Mouse (Mus musculus) G1E (cell line): ENCODE data around the gene Cacng5. TPM values are rescaled to one million over a fixed set of nuclear protein-coding genes. Genes with fewer than 3 reads are reported as not detected.

Experiments
- ATAC-seq: 2 replicates; pipeline ENCODE4 v1.8.0; 2016; ENCODE audit warnings: mild to moderate bottlenecking; ENCODE audit not compliant: insufficient number of reproducible peaks, poor library complexity, low FRiP score, severe bottlenecking; ENCODE audit errors: extremely low read depth
- DNase-seq: peaks from one replicate; pipeline ENCODE4 v3.0.0; 2012; ENCODE audit warnings: low spot score
- H3K27me3 ChIP-seq: 2 replicates; pipeline ENCODE4 v1.6.1; 2012; ENCODE audit warnings: mild to moderate bottlenecking, low read length, inconsistent platforms; ENCODE audit not compliant: insufficient read depth
- H3K36me3 ChIP-seq: replicated peaks from 2 replicates; pipeline ENCODE3; 2012; ENCODE audit warnings: mild to moderate bottlenecking, inconsistent platforms
- H3K4me1 ChIP-seq: 2 replicates; pipeline ENCODE4 v1.6.1; 2012; ENCODE audit warnings: low read depth, low read length, inconsistent platforms, mixed read lengths; ENCODE audit not compliant: insufficient read depth
- H3K4me3 ChIP-seq: 2 replicates; pipeline ENCODE4 v1.5.1; 2012; ENCODE audit warnings: low read depth, mild to moderate bottlenecking, inconsistent platforms, low read length, moderate library complexity, mixed read lengths
- H3K9me3 ChIP-seq: replicated peaks from 2 replicates; pipeline ENCODE4 v1.6.1; 2012; ENCODE audit warnings: inconsistent platforms
- CTCF ChIP-seq: IDR thresholded peaks from 2 replicates; pipeline ENCODE4 v1.5.1; 2012; ENCODE audit warnings: low read depth, low read length, inconsistent platforms, mixed read lengths
- GATA1 ChIP-seq: IDR thresholded peaks from 2 replicates; pipeline ENCODE4 v1.6.1; 2012; ENCODE audit warnings: borderline replicate concordance, low read length, inconsistent platforms, mixed read lengths
- GATA2 ChIP-seq: IDR thresholded peaks from 2 replicates; pipeline ENCODE4 v1.6.1; 2012; ENCODE audit warnings: low read depth, low read length, inconsistent platforms, borderline replicate concordance
- POLR2AphosphoS5 ChIP-seq: IDR thresholded peaks from 2 replicates; pipeline ENCODE4 v1.6.1; 2012; ENCODE audit warnings: low read depth, low read length, inconsistent platforms; ENCODE audit not compliant: insufficient replicate concordance
- TAL1 ChIP-seq: conservative IDR thresholded peaks from 2 replicates; pipeline ENCODE4 v1.6.1; 2012; ENCODE audit warnings: low read depth, low read length, inconsistent platforms, mixed read lengths
- polyA plus RNA-seq: library from polyadenylated mRNA; stranded (reverse); fragments of >175 nt; gene quantifications from 2 replicates; pipeline ENCODE4 v1.2.3, GENCODE M21; 2012
- total RNA-seq, 2 experiments: library from RNA; stranded (forward) in 1 of 2; stranded (reverse) in 1 of 2; fragments of 200-1000 nt in 1 of 2; fragments of >200 nt in 1 of 2; fragmentation: Nextera tagmentation in 1 of 2; gene quantifications; 2 replicates each; pipeline ENCODE4 v1.2.3; 2014 to 2017

The Cacng5 gene
- total and polyA plus RNA-seq, 3 experiments, result not detected

DNA sequence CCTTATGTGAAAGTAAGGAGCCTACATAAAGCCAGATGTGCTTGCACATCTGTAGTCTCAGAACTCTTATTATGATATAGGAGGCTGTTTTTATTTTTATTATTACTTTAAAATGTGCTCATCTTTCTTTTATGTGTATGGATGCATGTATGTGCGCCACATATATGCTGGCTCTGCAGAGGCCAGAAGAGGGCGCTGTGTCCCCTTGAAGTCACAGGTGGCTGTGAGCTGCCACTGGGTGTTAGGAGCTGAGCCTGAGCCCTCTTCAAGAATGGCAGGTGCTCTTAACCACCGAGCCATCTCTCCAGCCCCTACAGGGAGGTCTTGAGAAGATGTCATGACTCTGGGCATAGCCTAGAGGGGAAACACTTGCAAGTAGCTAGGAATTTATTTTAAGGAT lies 23.5 kb downstream of the Cacng5 start:
- Histone ChIP-seq H3K27me3 (no peaks in the 10 kb centered on the region), H3K4me1 (no peaks in the 10 kb centered on the region), H3K9me3 (peaks cover 16% of the 10 kb centered on the region), H3K36me3 (no peaks in the 10 kb centered on the region), H3K4me3 (no peak overlapping the region)
- ATAC-seq (no peak), DNase-seq (no peak)
- TF ChIP-seq POLR2AphosphoS5 (no peak), CTCF (no peak), GATA1 (no peak), TAL1 (no peak), GATA2 (no peak)

DNA sequence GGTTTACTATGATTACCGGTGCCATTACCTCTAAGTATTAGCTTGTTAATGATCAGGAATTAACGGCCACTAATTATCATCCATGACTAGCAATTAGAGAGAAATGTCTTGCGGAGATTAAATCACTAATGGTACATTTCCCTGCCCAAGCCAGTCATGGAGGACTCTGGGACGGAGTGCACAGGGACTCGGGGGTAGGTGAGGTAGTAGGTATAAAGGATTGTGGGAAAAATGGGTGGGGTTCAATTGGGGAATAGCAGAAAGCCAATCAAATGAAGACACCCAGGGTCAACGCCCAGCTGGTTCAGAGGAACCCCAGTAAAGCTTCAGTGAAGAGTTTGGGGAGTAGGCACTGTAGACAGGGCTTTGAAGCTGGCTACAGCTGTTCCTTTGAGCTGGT lies 27.5 kb downstream of the Cacng5 start:
- Histone ChIP-seq H3K4me1 (no peaks in the 10 kb centered on the region), H3K36me3 (no peaks in the 10 kb centered on the region), H3K4me3 (no peak overlapping the region), H3K9me3 (peaks cover 19% of the 10 kb centered on the region), H3K27me3 (no peaks in the 10 kb centered on the region)
- no peak for TF ChIP-seq GATA1
- DNase-seq (no peak), ATAC-seq (no peak)

DNA sequence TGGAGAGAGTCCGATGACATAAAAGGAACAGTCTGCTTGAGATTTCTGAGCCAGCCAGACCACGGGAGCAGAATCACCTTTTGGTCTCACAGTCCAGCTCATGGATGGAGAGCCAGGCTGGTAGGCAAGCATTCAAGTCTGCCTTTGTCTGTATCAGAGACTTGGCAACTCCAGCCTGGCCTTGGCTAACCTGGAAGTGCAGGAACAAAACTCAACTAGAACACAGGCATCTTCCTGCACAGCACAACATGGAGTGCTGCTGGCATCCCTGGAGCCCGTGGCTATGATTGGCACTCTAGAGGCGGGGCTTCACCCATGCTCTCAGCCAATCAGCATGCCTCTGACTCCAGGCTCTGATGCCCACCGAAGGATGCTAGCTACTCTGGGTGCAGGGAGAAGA lies 38.0 kb downstream of the Cacng5 start:
- no peaks in the 10 kb centered on the region for H3K27me3 ChIP-seq
- ATAC-seq, result no peak
- no peaks in the 10 kb centered on the region for H3K36me3 ChIP-seq
- no peak overlapping the region for H3K4me3 ChIP-seq
- peaks cover 37% of the 10 kb centered on the region for H3K9me3 ChIP-seq
- DNase-seq, result no peak
- no peaks in the 10 kb centered on the region for H3K4me1 ChIP-seq
- TF ChIP-seq POLR2AphosphoS5, result no peak
- no peak for TF ChIP-seq CTCF
- no peak for TF ChIP-seq GATA1
- TF ChIP-seq GATA2, result no peak
- TF ChIP-seq TAL1, result no peak

DNA sequence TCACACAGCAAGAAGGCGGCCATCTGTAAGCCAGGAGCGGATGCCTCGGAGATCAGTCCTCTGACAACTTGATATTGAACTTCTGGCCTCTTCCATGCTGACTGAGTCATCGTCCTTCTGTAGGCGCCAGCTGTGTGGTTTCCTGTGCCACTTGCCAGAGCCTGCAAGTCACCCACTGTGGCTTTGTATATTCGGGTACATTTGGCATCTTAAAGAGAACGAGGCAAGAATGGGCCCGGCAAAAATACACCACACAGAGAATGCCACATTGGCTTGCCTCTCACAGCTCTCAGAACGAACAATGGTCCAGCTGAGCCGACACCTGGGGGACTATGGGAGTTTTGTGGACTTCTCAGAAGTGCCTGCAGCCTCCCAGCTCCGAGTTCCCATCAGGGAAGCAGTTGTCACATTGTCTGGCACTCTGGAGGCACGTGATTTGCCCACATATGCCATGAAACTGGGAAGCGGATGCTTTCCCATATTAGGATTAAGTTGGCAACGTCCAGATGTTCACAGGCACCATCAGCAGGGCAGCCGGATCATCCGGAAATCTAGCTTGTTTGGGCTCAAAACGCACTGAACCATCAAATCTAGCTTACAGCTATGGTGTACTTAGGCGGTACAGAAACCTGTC lies 38.9 kb downstream of the Cacng5 start:
- peaks cover 30% of the 10 kb centered on the region for H3K9me3 ChIP-seq
- no peaks in the 10 kb centered on the region for H3K36me3 ChIP-seq
- no peaks in the 10 kb centered on the region for H3K27me3 ChIP-seq
- H3K4me3 ChIP-seq, result no peak overlapping the region
- ATAC-seq, result no peak
- no peaks in the 10 kb centered on the region for H3K4me1 ChIP-seq
- DNase-seq, result no peak
- TF ChIP-seq GATA2, result no peak
- no peak for TF ChIP-seq TAL1
- no peak for TF ChIP-seq POLR2AphosphoS5
- TF ChIP-seq CTCF, result no peak
- TF ChIP-seq GATA1, result no peak

DNA sequence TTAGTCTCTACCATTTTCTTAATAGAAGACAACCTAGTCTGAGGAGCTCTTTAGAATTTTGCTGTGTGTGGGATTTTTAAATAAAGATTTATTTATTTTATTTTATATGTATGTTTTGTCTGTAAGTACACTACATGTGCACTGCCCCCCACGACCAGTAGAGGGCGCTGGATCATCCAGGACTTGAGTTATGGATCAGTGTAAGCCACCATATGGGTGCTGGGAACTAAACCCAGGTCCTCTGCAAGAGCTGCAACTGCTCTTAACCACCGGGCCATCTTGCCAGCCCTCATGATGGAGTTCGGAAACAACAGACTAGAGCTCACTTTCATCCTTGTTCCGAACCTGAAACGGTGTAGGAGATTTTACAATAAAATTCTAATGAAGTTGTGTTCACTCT lies 42.1 kb downstream of the Cacng5 start:
- Histone ChIP-seq H3K4me3 (no peak overlapping the region), H3K27me3 (no peaks in the 10 kb centered on the region), H3K4me1 (no peaks in the 10 kb centered on the region), H3K36me3 (no peaks in the 10 kb centered on the region), H3K9me3 (peaks cover 24% of the 10 kb centered on the region)
- DNase-seq (no peak), ATAC-seq (no peak)
- no peak for TF ChIP-seq CTCF
- TF ChIP-seq GATA1, result no peak
- no peak for TF ChIP-seq GATA2

DNA sequence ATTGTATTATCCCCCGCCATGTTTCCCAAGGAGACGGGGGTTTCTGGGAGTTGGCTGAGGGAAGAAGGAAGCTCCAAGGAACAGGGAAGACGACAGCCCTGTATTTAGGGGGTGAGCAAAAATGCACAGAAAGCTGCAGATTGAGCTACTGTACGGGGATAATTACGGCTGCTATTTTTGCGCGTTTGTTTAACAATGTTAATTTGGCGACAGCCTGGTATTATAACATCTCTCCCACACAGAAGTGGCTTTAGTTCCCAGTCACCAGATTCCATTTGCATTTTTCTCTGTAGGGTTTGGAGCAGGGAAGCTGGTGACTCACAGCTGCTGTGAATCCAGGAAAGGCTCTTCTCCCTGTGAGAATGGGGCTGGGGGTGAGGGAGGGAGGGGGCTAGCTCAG lies 47.3 kb downstream of the Cacng5 start:
- ATAC-seq (no peak), DNase-seq (no peak)
- no peaks in the 10 kb centered on the region for H3K9me3 ChIP-seq
- no peaks in the 10 kb centered on the region for H3K4me1 ChIP-seq
- TF ChIP-seq GATA1, result no peak
- TF ChIP-seq POLR2AphosphoS5, result no peak
- TF ChIP-seq CTCF, result no peak
- TF ChIP-seq GATA2, result no peak
- TF ChIP-seq TAL1, result no peak
- H3K36me3 ChIP-seq, result no peaks in the 10 kb centered on the region
- H3K27me3 ChIP-seq, result no peaks in the 10 kb centered on the region
- H3K4me3 ChIP-seq, result no peak overlapping the region

DNA sequence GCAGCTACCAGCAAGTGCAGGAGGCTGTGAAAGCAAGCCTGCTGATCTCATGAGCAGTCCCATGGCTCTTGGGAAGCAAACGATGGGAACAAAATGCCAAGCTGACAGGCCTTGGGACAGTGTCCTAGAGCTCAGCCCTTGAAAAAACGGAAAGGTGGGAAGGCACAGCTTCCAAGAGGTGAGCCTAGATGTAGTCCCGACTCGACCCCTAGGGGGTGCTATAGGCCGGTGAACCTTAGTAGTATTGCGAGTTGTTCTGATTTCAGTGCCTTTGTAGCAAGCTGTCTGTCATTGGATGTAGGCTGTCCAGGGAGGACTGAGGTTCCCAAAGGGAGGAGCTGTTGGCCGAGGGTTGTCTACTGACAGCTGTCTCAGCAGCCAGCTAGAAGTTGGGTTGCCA lies 49.7 kb downstream of the Cacng5 start:
- Histone ChIP-seq H3K4me1 (no peaks in the 10 kb centered on the region), H3K36me3 (no peaks in the 10 kb centered on the region), H3K27me3 (no peaks in the 10 kb centered on the region), H3K4me3 (no peak overlapping the region), H3K9me3 (no peaks in the 10 kb centered on the region)
- ATAC-seq (peak; percentile 56; the same call in 1 of the 2 replicates), DNase-seq (no peak)
- TF ChIP-seq GATA2, result no peak
- no peak for TF ChIP-seq GATA1
- TF ChIP-seq POLR2AphosphoS5, result no peak
- TF ChIP-seq TAL1, result no peak
- TF ChIP-seq CTCF, result no peak
